Mouse (Mus musculus): Measurements from ENCODE around the gene Wdr44. TPM values are rescaled to one million over a fixed set of nuclear protein-coding genes. Genes with fewer than 3 reads are reported as not detected.

Wdr44 gene
- 3.4 and 3.6 TPM in 2 replicates for polyA plus RNA-seq (2012; rRNA removed)

- WGBS, result 15% methylated on average over 51 of the region's 51 CpGs
- peak; percentile 91 for DNase-seq
- H3K4me3 ChIP-seq (replicated peaks; ENCODE audit: extremely low read depth, low read depth, low read length), result peak within 1 kb of the TSS; percentile 88
- TF ChIP-seq POLR2A (IDR thresholded peaks at IDR 0.05; ENCODE audit: borderline replicate concordance, extremely low read depth, low read depth, low read length) (peak; percentile 50; the same call in 1 of the 2 replicates), CTCF (IDR thresholded peaks at IDR 0.05; ENCODE audit: insufficient read depth, low read length) (no peak)
- no peaks in the 10 kb centered on the region; the same call in 1 of the 2 replicates for H3K4me1 ChIP-seq (ENCODE audit: control insufficient read depth, insufficient read depth, low read length)
These were observed at the start of gene Wdr44 for GRCm38 (mm10) chrX:23692722-23693442. Wdr44 (plus strand) TSS chrX:23693051.

DNA sequence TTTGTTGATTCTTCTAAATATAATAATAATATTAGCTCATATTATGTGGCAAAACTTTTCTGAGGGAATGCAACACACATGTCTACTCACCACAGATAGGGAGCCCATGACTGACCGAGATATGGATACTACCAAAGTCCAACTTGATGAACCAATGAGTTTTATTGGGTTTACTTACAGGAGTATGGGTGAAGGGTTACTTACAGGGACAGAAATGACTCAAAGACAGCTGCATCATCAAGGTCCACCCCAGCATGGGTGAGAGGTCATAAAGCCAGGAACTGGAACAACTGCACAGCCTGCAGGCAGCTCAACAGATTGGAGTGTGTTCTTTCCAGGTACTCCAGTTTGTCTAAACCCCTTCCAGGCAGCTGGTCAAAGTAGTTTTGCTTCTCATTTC lies 44.5 kb upstream of the Wdr44 start:
- H3K4me1 ChIP-seq (ENCODE audit: control insufficient read depth, insufficient read depth, low read length), result no peaks in the 10 kb centered on the region
- TF ChIP-seq CTCF (IDR thresholded peaks at IDR 0.05; ENCODE audit: insufficient read depth, low read length) (no peak), POLR2A (IDR thresholded peaks at IDR 0.05; ENCODE audit: borderline replicate concordance, extremely low read depth, low read depth, low read length) (no peak)
- no peak for DNase-seq
- 78% methylated on average over 1 of the region's 1 CpGs for WGBS
- H3K4me3 ChIP-seq (replicated peaks; ENCODE audit: extremely low read depth, low read depth, low read length), result no peak overlapping the region

GRCm38 (mm10) chrX:23662216-23662615 lies 30.6 kb upstream of the Wdr44 start:
- Histone ChIP-seq H3K4me3 (replicated peaks; ENCODE audit: extremely low read depth, low read depth, low read length) (no peak overlapping the region), H3K4me1 (ENCODE audit: control insufficient read depth, insufficient read depth, low read length) (no peaks in the 10 kb centered on the region)
- TF ChIP-seq POLR2A (IDR thresholded peaks at IDR 0.05; ENCODE audit: borderline replicate concordance, extremely low read depth, low read depth, low read length) (no peak), CTCF (IDR thresholded peaks at IDR 0.05; ENCODE audit: insufficient read depth, low read length) (no peak)
- no peak for DNase-seq
- WGBS, result 90% methylated on average over 1 of the region's 1 CpGs

DNA sequence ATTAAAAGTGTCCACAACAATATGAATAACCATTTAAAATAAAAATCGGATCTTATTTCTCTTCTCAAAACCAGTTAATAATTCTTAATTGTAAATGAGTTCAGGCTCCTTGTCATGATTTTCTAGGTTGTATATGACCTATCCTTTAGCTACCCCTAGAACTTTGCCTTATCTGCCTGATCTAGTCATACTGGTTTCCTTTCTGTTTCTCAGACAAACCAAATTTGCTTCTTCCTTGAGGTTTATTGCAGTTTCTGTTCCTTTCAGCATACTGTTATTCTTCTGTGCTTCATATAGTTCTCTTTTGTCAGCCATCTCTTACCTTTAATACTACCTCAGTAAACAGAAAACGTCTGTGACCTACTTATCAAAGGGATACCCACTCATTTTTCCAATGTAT lies 19.7 kb upstream of the Wdr44 start:
- 61% methylated on average over 2 of the region's 2 CpGs for WGBS
- Histone ChIP-seq H3K4me3 (replicated peaks; ENCODE audit: extremely low read depth, low read depth, low read length) (no peak overlapping the region), H3K4me1 (ENCODE audit: control insufficient read depth, insufficient read depth, low read length) (no peaks in the 10 kb centered on the region)
- TF ChIP-seq POLR2A (IDR thresholded peaks at IDR 0.05; ENCODE audit: borderline replicate concordance, extremely low read depth, low read depth, low read length) (no peak), CTCF (IDR thresholded peaks at IDR 0.05; ENCODE audit: insufficient read depth, low read length) (no peak)
- DNase-seq, result no peak

DNA sequence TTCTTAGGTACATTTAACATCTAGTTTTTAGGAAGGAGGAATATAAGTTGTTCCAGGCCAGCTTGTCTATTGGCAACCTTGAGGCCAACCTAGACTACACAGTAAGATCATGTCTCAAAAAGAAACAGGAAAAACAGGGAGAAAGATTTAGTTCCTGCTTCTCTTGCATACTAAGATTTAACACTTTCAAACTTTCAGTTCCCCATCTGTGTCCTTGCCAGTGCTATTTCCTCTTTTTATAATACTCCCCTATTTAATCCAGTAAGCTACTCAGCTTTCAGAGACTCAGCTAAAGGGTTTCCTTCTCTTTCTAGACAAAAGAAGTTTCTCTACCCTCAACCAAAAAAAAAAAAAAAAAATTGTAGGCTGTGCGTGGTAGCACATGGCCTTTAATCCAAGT lies 17.4 kb upstream of the Wdr44 start:
- Histone ChIP-seq H3K4me1 (ENCODE audit: control insufficient read depth, insufficient read depth, low read length) (no peaks in the 10 kb centered on the region), H3K4me3 (replicated peaks; ENCODE audit: extremely low read depth, low read depth, low read length) (no peak overlapping the region)
- TF ChIP-seq POLR2A (IDR thresholded peaks at IDR 0.05; ENCODE audit: borderline replicate concordance, extremely low read depth, low read depth, low read length) (no peak), CTCF (IDR thresholded peaks at IDR 0.05; ENCODE audit: insufficient read depth, low read length) (no peak)
- 55% methylated on average over 1 of the region's 1 CpGs for WGBS
- DNase-seq, result no peak

DNA sequence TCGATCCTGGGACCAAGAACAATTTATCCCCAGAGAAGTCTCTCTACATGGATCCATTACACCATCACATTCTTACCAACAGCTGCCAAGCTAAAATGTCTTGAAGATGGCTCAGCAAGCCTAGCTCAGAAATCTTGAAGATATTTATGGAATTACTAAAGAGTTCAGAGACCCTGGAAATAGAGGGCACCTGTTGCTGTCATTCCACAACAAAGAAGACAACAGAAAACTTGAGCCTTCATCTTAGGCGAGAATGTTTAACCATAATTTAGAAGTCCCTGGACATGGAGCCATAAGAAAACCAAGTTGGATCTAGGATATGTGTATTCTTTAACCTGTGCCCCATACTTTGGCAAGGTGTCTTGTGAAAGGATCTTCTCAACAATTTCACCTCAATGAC lies 16.3 kb upstream of the Wdr44 start:
- WGBS, result 63% methylated on average over 2 of the region's 2 CpGs
- no peak for DNase-seq
- Histone ChIP-seq H3K4me3 (replicated peaks; ENCODE audit: extremely low read depth, low read depth, low read length) (no peak overlapping the region), H3K4me1 (ENCODE audit: control insufficient read depth, insufficient read depth, low read length) (no peaks in the 10 kb centered on the region)
- TF ChIP-seq POLR2A (IDR thresholded peaks at IDR 0.05; ENCODE audit: borderline replicate concordance, extremely low read depth, low read depth, low read length), result no peak

DNA sequence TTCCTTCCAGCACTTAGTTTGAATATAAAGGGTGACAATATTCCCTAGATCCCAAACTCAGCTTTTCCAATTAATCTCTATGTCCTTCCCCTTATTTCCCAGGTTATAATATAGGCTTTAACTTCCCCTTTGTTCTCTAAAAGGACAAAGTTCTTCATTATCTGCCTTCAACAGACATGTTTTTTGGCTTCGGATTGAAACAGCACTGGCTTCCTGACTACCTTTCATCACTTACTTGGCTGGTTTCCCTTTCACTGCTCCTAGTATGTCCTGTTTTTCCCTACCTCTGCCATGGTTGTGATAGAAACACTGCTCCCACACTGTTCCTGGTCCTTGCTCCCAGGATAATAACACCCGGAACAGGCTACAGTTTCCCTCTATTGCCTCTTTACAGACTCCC lies 15.3 kb upstream of the Wdr44 start:
- TF ChIP-seq CTCF (IDR thresholded peaks at IDR 0.05; ENCODE audit: insufficient read depth, low read length) (no peak), POLR2A (IDR thresholded peaks at IDR 0.05; ENCODE audit: borderline replicate concordance, extremely low read depth, low read depth, low read length) (no peak)
- Histone ChIP-seq H3K4me1 (ENCODE audit: control insufficient read depth, insufficient read depth, low read length) (no peaks in the 10 kb centered on the region), H3K4me3 (replicated peaks; ENCODE audit: extremely low read depth, low read depth, low read length) (no peak overlapping the region)
- DNase-seq, result no peak
- 62% methylated on average over 2 of the region's 2 CpGs for WGBS

DNA sequence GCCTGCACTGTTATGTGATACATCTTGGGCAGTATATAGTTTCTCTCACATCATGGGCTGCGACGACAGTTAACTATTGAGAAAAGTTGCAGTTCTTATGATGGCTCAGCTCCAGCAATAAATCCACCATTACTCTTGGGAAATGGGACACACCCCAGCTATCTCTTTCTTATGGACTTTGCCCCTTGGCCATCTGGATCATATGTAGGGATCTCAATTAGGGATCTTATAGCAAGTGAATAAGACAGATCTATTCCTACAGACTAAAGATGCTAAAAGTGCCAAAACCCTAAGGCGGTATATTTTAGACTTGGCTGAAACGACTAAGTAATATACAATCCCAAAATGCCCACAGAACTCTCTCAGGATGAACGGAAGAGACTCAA lies 522 bp upstream of the Wdr44 start:
- WGBS, result 28% methylated on average over 5 of the region's 5 CpGs
- Histone ChIP-seq H3K4me3 (replicated peaks; ENCODE audit: extremely low read depth, low read depth, low read length) (peak overlapping the region; percentile 55), H3K4me1 (ENCODE audit: control insufficient read depth, insufficient read depth, low read length) (no peaks in the 10 kb centered on the region; the same call in 1 of the 2 replicates)
- no peak for DNase-seq
- TF ChIP-seq POLR2A (IDR thresholded peaks at IDR 0.05; ENCODE audit: borderline replicate concordance, extremely low read depth, low read depth, low read length) (no peak), CTCF (IDR thresholded peaks at IDR 0.05; ENCODE audit: insufficient read depth, low read length) (no peak)

DNA sequence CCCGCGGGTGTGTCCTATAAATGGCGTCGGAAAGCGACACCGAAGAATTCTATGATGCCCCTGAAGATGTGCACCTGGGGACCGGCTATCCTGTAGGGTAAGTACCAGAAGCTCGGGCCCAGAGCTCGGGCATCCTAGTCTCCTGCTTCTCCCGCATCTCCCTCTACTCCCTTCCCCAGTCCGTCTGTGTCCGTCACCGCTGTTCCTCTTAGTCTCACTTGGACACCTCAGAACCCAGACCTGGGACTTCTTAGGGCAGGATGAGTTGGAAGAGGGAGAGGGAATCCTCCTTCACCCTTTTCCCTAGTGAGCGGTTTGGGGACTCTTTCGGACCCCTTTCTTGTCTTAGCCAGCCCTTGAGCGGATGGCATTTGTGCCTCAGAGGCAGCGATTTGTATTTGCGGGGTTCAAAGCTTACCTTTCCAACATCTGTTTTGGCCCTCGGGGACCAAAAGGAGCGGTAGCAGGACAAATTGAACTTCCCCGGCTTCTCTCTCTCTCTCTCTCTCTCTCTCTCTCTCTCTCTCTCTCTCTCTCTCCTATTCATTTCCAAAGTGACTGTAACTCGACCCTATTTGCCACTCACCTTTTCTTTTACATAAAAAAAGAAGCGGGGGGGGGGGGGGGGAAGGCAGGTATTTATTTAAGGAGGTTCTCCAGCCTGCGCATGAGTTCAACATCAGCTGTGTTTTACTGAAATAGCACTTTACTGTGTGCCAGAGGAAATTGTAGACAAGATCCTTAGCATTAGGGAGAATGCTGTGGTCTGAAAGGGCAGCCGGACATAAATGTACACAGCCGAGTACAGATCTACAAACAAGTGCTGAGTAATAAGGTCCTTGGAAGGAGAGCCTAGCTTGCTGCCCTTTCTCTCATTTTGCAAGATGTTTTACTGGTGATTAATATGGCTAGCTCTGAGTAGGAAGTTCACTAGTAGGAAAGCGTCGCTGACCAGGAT lies 871 bp downstream of the Wdr44 start:
- Histone ChIP-seq H3K4me3 (replicated peaks; ENCODE audit: extremely low read depth, low read depth, low read length) (peak overlapping the region; percentile 88), H3K4me1 (ENCODE audit: control insufficient read depth, insufficient read depth, low read length) (no peaks in the 10 kb centered on the region; the same call in 1 of the 2 replicates)
- WGBS, result 18% methylated on average over 28 of the region's 28 CpGs
- TF ChIP-seq CTCF (IDR thresholded peaks at IDR 0.05; ENCODE audit: insufficient read depth, low read length) (no peak), POLR2A (IDR thresholded peaks at IDR 0.05; ENCODE audit: borderline replicate concordance, extremely low read depth, low read depth, low read length) (no peak)
- peak; percentile 6 for DNase-seq
